Mouse (Mus musculus) CH12.LX (cell line): ENCODE measurements around the gene Gucy2d. TPM values are rescaled to one million over a fixed set of nuclear protein-coding genes. Genes with fewer than 3 reads are reported as not detected.

Source experiments
- DNase-seq: peaks from one replicate; pipeline ENCODE4 v3.0.0-alpha.2; 2013; ENCODE audit errors: extremely low read depth
- H3K27ac ChIP-seq: 2 replicates; pipeline ENCODE4 v1.5.1; 2012; ENCODE audit warnings: low read depth, mild to moderate bottlenecking, control low read depth, moderate library complexity; ENCODE audit not compliant: insufficient read depth
- H3K27me3 ChIP-seq: replicated peaks from 2 replicates; pipeline ENCODE3; 2012; ENCODE audit warnings: inconsistent platforms
- H3K36me3 ChIP-seq, 2 experiments: replicated peaks in 1 of 2; 2 replicates each; pipeline versions ENCODE3 to v1.6.1; 2012; ENCODE audit warnings: inconsistent platforms in 1 of 2, low read length in 1 of 2, mild to moderate bottlenecking in 1 of 2, mixed read lengths in 1 of 2, moderate library complexity in 1 of 2; ENCODE audit not compliant: control insufficient read depth in 1 of 2, insufficient read depth in 1 of 2
- H3K4me1 ChIP-seq, 2 experiments: 2 replicates each; pipeline ENCODE4 v1.6.1; 2012; ENCODE audit warnings: inconsistent platforms in 1 of 2, moderate library complexity in 1 of 2; ENCODE audit not compliant: insufficient read depth in 2 of 2, control insufficient read depth in 1 of 2
- H3K4me2 ChIP-seq: 2 replicates; pipeline ENCODE4 v1.6.1; 2012; ENCODE audit warnings: low read depth, mild to moderate bottlenecking, control low read depth; ENCODE audit not compliant: poor library complexity, insufficient read depth, severe bottlenecking
- H3K4me3 ChIP-seq, 3 experiments: fragments of 150-350 bp in 1 of 3; sonication (generic) in 1 of 3; replicated peaks in 1 of 3; 2 replicates each; pipeline versions ENCODE3 to v1.5.1; 2011 to 2012; ENCODE audit warnings: low read depth in 2 of 3, low read length in 2 of 3, mild to moderate bottlenecking in 2 of 3, moderate library complexity in 2 of 3, control low read depth in 1 of 3, improper control_type of control experiment in 1 of 3, inconsistent platforms in 1 of 3, mixed read lengths in 1 of 3; ENCODE audit not compliant: poor library complexity in 1 of 3
- H3K79me2 ChIP-seq: replicated peaks from 2 replicates; pipeline ENCODE4 v1.6.1; 2012; ENCODE audit warnings: mild to moderate bottlenecking, moderate library complexity; ENCODE audit not compliant: control insufficient read depth, poor library complexity, insufficient read depth, severe bottlenecking; ENCODE audit errors: extremely low read depth
- H3K9ac ChIP-seq: 2 replicates; pipeline ENCODE4 v1.6.1; 2012; ENCODE audit warnings: low read depth, mild to moderate bottlenecking, control low read depth, moderate library complexity; ENCODE audit not compliant: insufficient read depth
- H3K9me3 ChIP-seq: replicated peaks from 2 replicates; pipeline ENCODE3; 2012; ENCODE audit warnings: low read length, inconsistent platforms, mixed read lengths
- BHLHE40 ChIP-seq: IDR thresholded peaks from 2 replicates; pipeline ENCODE4 v1.6.1; 2011; ENCODE audit warnings: mild to moderate bottlenecking, low read depth, low read length, improper control_type of control experiment
- CHD1 ChIP-seq: IDR thresholded peaks from 2 replicates; pipeline ENCODE4 v1.6.1; 2012; ENCODE audit warnings: low read depth, low read length, improper control_type of control experiment, inconsistent platforms
- CHD2 ChIP-seq: IDR thresholded peaks from 2 replicates; pipeline ENCODE4 v1.6.1; 2011; ENCODE audit warnings: low read length, improper control_type of control experiment
- CTCF ChIP-seq, 2 experiments: IDR thresholded peaks in 1 of 2; conservative IDR thresholded peaks in 1 of 2; 2 replicates each; pipeline ENCODE4 v1.5.1; 2011 to 2012; ENCODE audit warnings: low read depth in 2 of 2, low read length in 2 of 2, improper control_type of control experiment in 1 of 2, inconsistent platforms in 1 of 2, mild to moderate bottlenecking in 1 of 2, moderate library complexity in 1 of 2
- E2F4 ChIP-seq: IDR thresholded peaks from 2 replicates; pipeline ENCODE4 v1.6.1; 2011; ENCODE audit warnings: low read depth, low read length, improper control_type of control experiment; ENCODE audit not compliant: insufficient replicate concordance
- ELF1 ChIP-seq: IDR thresholded peaks from 2 replicates; pipeline ENCODE4 v1.6.1; 2014; ENCODE audit warnings: low read depth, mild to moderate bottlenecking, inconsistent platforms, low read length, improper control_type of control experiment
- EP300 ChIP-seq: IDR thresholded peaks from 2 replicates; pipeline ENCODE4 v1.6.1; 2011; ENCODE audit warnings: low read length, improper control_type of control experiment
- GABPA ChIP-seq: IDR thresholded peaks from 2 replicates; pipeline ENCODE4 v1.6.1; 2012; ENCODE audit warnings: low read depth, low read length, improper control_type of control experiment, inconsistent platforms; ENCODE audit not compliant: insufficient replicate concordance
- HCFC1 ChIP-seq: IDR thresholded peaks from 2 replicates; pipeline ENCODE4 v1.6.1; 2012; ENCODE audit warnings: low read depth, mild to moderate bottlenecking, inconsistent platforms, low read length, improper control_type of control experiment
- IRF4 ChIP-seq: IDR thresholded peaks from 2 replicates; pipeline ENCODE4 v1.6.1; 2014; ENCODE audit warnings: low read depth, mild to moderate bottlenecking, inconsistent platforms, low read length, improper control_type of control experiment
- JUN ChIP-seq: IDR thresholded peaks from 2 replicates; pipeline ENCODE4 v1.6.1; 2011; ENCODE audit warnings: low read depth, mild to moderate bottlenecking, low read length, improper control_type of control experiment, moderate library complexity; ENCODE audit not compliant: insufficient read depth
- JUND ChIP-seq: conservative IDR thresholded peaks from 2 replicates; pipeline ENCODE4 v1.6.1; 2011; ENCODE audit warnings: low read depth, low read length, improper control_type of control experiment
- MAFK ChIP-seq: IDR thresholded peaks from 2 replicates; pipeline ENCODE4 v1.6.1; 2011; ENCODE audit warnings: low read length, improper control_type of control experiment; ENCODE audit not compliant: insufficient replicate concordance
- MAX ChIP-seq: IDR thresholded peaks from 2 replicates; pipeline ENCODE4 v1.6.1; 2011; ENCODE audit warnings: low read length, improper control_type of control experiment
- MAZ ChIP-seq: IDR thresholded peaks from 2 replicates; pipeline ENCODE4 v1.6.1; 2012; ENCODE audit warnings: low read depth, mild to moderate bottlenecking, inconsistent platforms, low read length, improper control_type of control experiment, moderate library complexity
- MEF2A ChIP-seq: IDR thresholded peaks from 2 replicates; pipeline ENCODE4 v1.6.1; 2014; ENCODE audit warnings: low read depth, mild to moderate bottlenecking, inconsistent platforms, low read length, improper control_type of control experiment, borderline replicate concordance
- MXI1 ChIP-seq: IDR thresholded peaks from 2 replicates; pipeline ENCODE4 v1.6.1; 2011; ENCODE audit warnings: mild to moderate bottlenecking, low read depth, low read length, improper control_type of control experiment
- MYC ChIP-seq: IDR thresholded peaks from 2 replicates; pipeline ENCODE4 v1.6.1; 2011; ENCODE audit warnings: low read depth, mild to moderate bottlenecking, improper control_type of control experiment, low read length
- NELFE ChIP-seq: IDR thresholded peaks from 2 replicates; pipeline ENCODE4 v1.6.1; 2011; ENCODE audit warnings: low read depth, low read length, improper control_type of control experiment
- NRF1 ChIP-seq: IDR thresholded peaks from 2 replicates; pipeline ENCODE4 v1.6.1; 2014; ENCODE audit warnings: low read depth, mild to moderate bottlenecking, inconsistent platforms, low read length, improper control_type of control experiment, moderate library complexity
- PAX5 ChIP-seq: IDR thresholded peaks from 2 replicates; pipeline ENCODE4 v1.6.1; 2012; ENCODE audit warnings: low read length, inconsistent platforms, mixed read lengths
- POLR2AphosphoS2 ChIP-seq: IDR thresholded peaks from 2 replicates; pipeline ENCODE4 v1.6.1; 2011; ENCODE audit warnings: low read depth, low read length, improper control_type of control experiment
- RAD21 ChIP-seq: IDR thresholded peaks from 2 replicates; pipeline ENCODE4 v1.6.1; 2011; ENCODE audit warnings: low read depth, mild to moderate bottlenecking, low read length, improper control_type of control experiment, moderate library complexity
- SIN3A ChIP-seq: IDR thresholded peaks from 2 replicates; pipeline ENCODE4 v1.6.1; 2012; ENCODE audit warnings: low read length, improper control_type of control experiment, inconsistent platforms
- TCF12 ChIP-seq: IDR thresholded peaks from 2 replicates; pipeline ENCODE4 v1.6.1; 2014; ENCODE audit warnings: low read depth, mild to moderate bottlenecking, inconsistent platforms, low read length, improper control_type of control experiment
- UBTF ChIP-seq: IDR thresholded peaks from 2 replicates; pipeline ENCODE4 v1.6.1; 2012; ENCODE audit warnings: low read depth, mild to moderate bottlenecking, inconsistent platforms, low read length, improper control_type of control experiment, moderate library complexity
- USF1 ChIP-seq: IDR thresholded peaks from 2 replicates; pipeline ENCODE4 v1.6.1; 2014; ENCODE audit warnings: low read depth, mild to moderate bottlenecking, inconsistent platforms, low read length, improper control_type of control experiment
- USF2 ChIP-seq: conservative IDR thresholded peaks from 2 replicates; pipeline ENCODE4 v1.6.1; 2011; ENCODE audit warnings: low read depth, low read length, improper control_type of control experiment
- ZKSCAN1 ChIP-seq: IDR thresholded peaks from 2 replicates; pipeline ENCODE4 v1.6.1; 2012; ENCODE audit warnings: low read depth, inconsistent platforms, low read length, improper control_type of control experiment, borderline replicate concordance
- ZMIZ1 ChIP-seq: IDR thresholded peaks from 2 replicates; pipeline ENCODE4 v1.6.1; 2012; ENCODE audit warnings: low read depth, mild to moderate bottlenecking, inconsistent platforms, low read length, improper control_type of control experiment
- ZNF384 ChIP-seq: IDR thresholded peaks from 2 replicates; pipeline ENCODE4 v1.6.1; 2012; ENCODE audit warnings: low read depth, low read length, improper control_type of control experiment, inconsistent platforms
- dilution Hi-C: fragments of 300-500 bp; cut with MboI; formaldehyde crosslinking; loops from 2 replicates; pipeline ENCODE4 v1.14.3; 2020; ENCODE audit warnings: low sequenced_read_pairs; ENCODE audit not compliant: extremely low pct_unique_long_range_greater_than_20kb, extremely low pct_ligation_motif_present
- in situ Hi-C: fragments of 300-500 bp; cut with MboI; formaldehyde crosslinking; loops from 3 replicates; pipeline ENCODE4 v1.14.3; 2019; ENCODE audit warnings: low sequenced_read_pairs, low pct_ligation_motif_present, low pct_unique_long_range_greater_than_20kb, mixed read lengths
- polyA plus RNA-seq: library from polyadenylated mRNA; unstranded; fragments of >175 nt; gene quantifications from 2 replicates; pipeline ENCODE4 v1.2.1, GENCODE M21; 2012; ENCODE audit warnings: low read depth; ENCODE audit not compliant: insufficient read length
- total RNA-seq, 2 experiments: library from RNA; depleted of rRNA; stranded (reverse); fragments of 300-350 nt in 1 of 2; fragments of >200 nt in 1 of 2; gene quantifications; 2 replicates each; pipeline ENCODE4 v1.2.3; 2012 to 2014

Gucy2d gene
- total and polyA plus RNA-seq, 3 experiments = not detected

- H3K4me1 ChIP-seq = peaks cover 10 to 20% of the 10 kb centered on the region in 2 experiments; a peak in 3 of 4 replicates
- no peak for DNase-seq
- H3K27me3 ChIP-seq = no peaks in the 10 kb centered on the region
- peaks cover 6% of the 10 kb centered on the region for H3K9me3 ChIP-seq
- no peak overlapping the region for H3K4me2 ChIP-seq
- no peak overlapping the region for H3K4me3 ChIP-seq
- TF ChIP-seq ELF1 = no peak
- TF ChIP-seq MAZ = no peak
- TF ChIP-seq MEF2A = no peak
- TF ChIP-seq IRF4 = no peak
- TF ChIP-seq CTCF (conservative IDR thresholded peaks at IDR 0.05 in 1 of 2, IDR thresholded peaks at IDR 0.05 in 1 of 2; ENCODE audit: low read depth in 2 of 2, low read length in 2 of 2) = no peak
- no peak for TF ChIP-seq SIN3A
- no peak for TF ChIP-seq HCFC1
- TF ChIP-seq NRF1 = no peak
- no peak for TF ChIP-seq BHLHE40
- no peak for TF ChIP-seq MAFK
- no peak for TF ChIP-seq POLR2AphosphoS2
- no peak for TF ChIP-seq MAX
- no peak for TF ChIP-seq JUN
- TF ChIP-seq USF1 = no peak
- no peak for TF ChIP-seq NELFE
- TF ChIP-seq CHD1 = no peak
- no peak for TF ChIP-seq PAX5
- TF ChIP-seq JUND = no peak
- no peak for TF ChIP-seq ZNF384
- TF ChIP-seq ZKSCAN1 = no peak
- TF ChIP-seq, all 38 proteins: peak for 0
- Histone ChIP-seq H3K27ac (no peak overlapping the region), H3K79me2 (no peaks in the 10 kb centered on the region), H3K9ac (no peak overlapping the region), H3K36me3 (no peaks in the 10 kb centered on the region)
- dilution Hi-C loops (no loop called here), in situ Hi-C loops (no loop called here)
Observed at GRCm38 (mm10) chr7:98419366-98419765, 20.9 kb upstream of the Gucy2d start.

DNA sequence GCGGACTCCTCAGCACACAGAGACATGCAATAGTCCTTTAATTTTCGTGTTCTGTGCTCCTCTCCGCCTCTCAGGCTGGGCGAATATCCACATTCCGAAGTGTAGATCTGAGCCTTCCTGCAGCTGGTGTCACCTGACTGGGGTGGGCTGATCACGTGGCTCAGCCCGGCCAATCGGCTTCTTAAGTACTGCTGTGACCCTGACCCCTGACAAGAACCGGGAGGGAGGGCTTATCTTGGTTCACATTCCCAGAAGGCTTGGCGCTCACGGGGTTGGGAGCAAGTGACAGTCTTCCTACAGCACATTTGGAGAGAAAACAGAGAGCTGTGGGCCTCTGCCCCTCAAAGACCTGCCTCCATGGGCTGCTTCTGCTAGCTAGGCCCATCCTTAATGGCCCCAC lies 16.7 kb upstream of the Gucy2d start:
- no peak for TF ChIP-seq USF2
- no peak for TF ChIP-seq POLR2AphosphoS2
- no peak for TF ChIP-seq USF1
- TF ChIP-seq UBTF = no peak
- no peak for TF ChIP-seq HCFC1
- TF ChIP-seq GABPA = no peak
- no peak for TF ChIP-seq E2F4
- no peak for TF ChIP-seq MAX
- no peak for TF ChIP-seq MAFK
- TF ChIP-seq MXI1 = no peak
- no peak for TF ChIP-seq JUND
- no peak for TF ChIP-seq ZMIZ1
- TF ChIP-seq PAX5 = no peak
- TF ChIP-seq TCF12 = no peak
- TF ChIP-seq IRF4 = no peak
- no peak for TF ChIP-seq MYC
- no peak for TF ChIP-seq CHD2
- no peak for TF ChIP-seq RAD21
- no peak for TF ChIP-seq EP300
- TF ChIP-seq, all 38 proteins: peak for 0
- no peaks in the 10 kb centered on the region for H3K79me2 ChIP-seq
- no peak overlapping the region for H3K4me3 ChIP-seq
- H3K4me2 ChIP-seq = no peak overlapping the region
- peaks cover 6% of the 10 kb centered on the region for H3K9me3 ChIP-seq
- no peak overlapping the region for H3K9ac ChIP-seq
- DNase-seq = no peak
- dilution Hi-C loops = no loop called here
- no peaks in the 10 kb centered on the region for H3K27me3 ChIP-seq
- no peak overlapping the region for H3K27ac ChIP-seq
- peaks cover 5 to 15% of the 10 kb centered on the region in 2 experiments; a peak in 3 of 4 replicates for H3K4me1 ChIP-seq
- H3K36me3 ChIP-seq = no peaks in the 10 kb centered on the region
- in situ Hi-C loops = no loop called here
